Mouse (Mus musculus): ENCODE measurements around the gene Shisal2b.

DNA sequence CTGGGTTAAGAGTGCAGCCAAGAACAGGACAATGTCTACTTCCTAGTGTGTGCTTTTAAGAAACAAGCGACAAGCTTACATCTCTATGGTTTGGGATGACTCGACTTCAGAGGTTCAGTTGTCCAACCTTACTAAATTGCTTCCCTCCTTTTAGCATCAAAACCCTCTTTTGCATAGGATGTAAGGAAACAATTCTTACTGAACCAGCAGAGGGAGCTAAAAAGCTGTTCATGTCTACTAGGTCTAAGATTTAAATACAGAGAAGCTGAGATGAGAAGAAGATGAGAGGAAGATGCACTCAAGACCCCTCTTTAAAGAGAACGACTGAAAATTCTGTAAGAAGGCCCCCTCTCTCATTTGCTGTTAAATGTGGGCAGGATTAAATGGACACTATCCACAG, 58.0 kb downstream of the Shisal2b start:
- TF ChIP-seq POLR2A (IDR thresholded peaks at IDR 0.05; ENCODE audit: borderline replicate concordance, control insufficient read depth, low read depth, low read length), result no peak
- no peak for TF ChIP-seq CTCF (IDR thresholded peaks at IDR 0.05; ENCODE audit: control insufficient read depth, insufficient read depth, low read length)
